ENCODE assay signal across 11 mouse cellular contexts in genomic region chr2:94045411-94046090, GRCm38 (mm10). TPM values are rescaled to one million over a fixed set of nuclear protein-coding genes. Genes with fewer than 3 reads are reported as not detected.
DNase-seq lines count a peak whose midpoint lies in the region; ATAC-seq and TF ChIP-seq lines count a peak whose summit lies in the region.
"Had no signal": no experiment of that assay in that cellular context is flagged by ENCODE, and none has a peak within 500 bp of the region (broad histone marks: within the 10 kb centered on the region; RNA-seq: fewer than 3 reads in every experiment).

No protein-coding gene starts in this region.

- no peak for ATAC-seq in hindbrain, embryonic 14.5 days (ENCODE audit: low FRiP score)
- no peak for ATAC-seq in hindbrain, embryonic 16.5 days
- peak; percentile 94 for ATAC-seq in Patski
- peak; percentile 36; the same call in 1 of the 2 replicates for ATAC-seq in intestine, postnatal 0 days
- ATAC-seq: midbrain, embryonic 13.5 days had no signal

- TF ChIP-seq CTCF in Patski (IDR thresholded peaks at IDR 0.05): no peak
- no peak for TF ChIP-seq CTCF in embryonic fibroblast, embryonic 13.5 days (IDR thresholded peaks at IDR 0.05; ENCODE audit: borderline replicate concordance, insufficient read depth, low read length)
- no peak for TF ChIP-seq CTCF in intestine, postnatal 0 days (IDR thresholded peaks at IDR 0.05; ENCODE audit: low read depth)

- H3K27ac ChIP-seq in hindbrain, embryonic 14.5 days: 0 out of 2 replicates have a peak overlapping the region, but pooled peaks have one; percentile 20
- no peak overlapping the region for H3K27ac ChIP-seq in hindbrain, embryonic 16.5 days (ENCODE audit: low read depth, low read length)
- H3K27ac ChIP-seq in embryonic fibroblast, embryonic 13.5 days (ENCODE audit: insufficient read depth, low read length): peak overlapping the region; percentile 37; the same call in 1 of the 2 replicates
- no peak overlapping the region for H3K27ac ChIP-seq in intestine, postnatal 0 days (ENCODE audit: low read depth, low read length)
- H3K27ac ChIP-seq: limb, embryonic 13.5 days had no signal

- peaks cover 39% of the 10 kb centered on the region for H3K4me1 ChIP-seq in hindbrain, embryonic 14.5 days (replicated peaks; ENCODE audit: control insufficient read depth, insufficient read depth, low read length)
- peaks cover 31% of the 10 kb centered on the region for H3K4me1 ChIP-seq in hindbrain, embryonic 16.5 days (ENCODE audit: control insufficient read depth, insufficient read depth, low read depth, low read length)
- peaks cover 22% of the 10 kb centered on the region for H3K4me1 ChIP-seq in embryonic fibroblast, embryonic 13.5 days (ENCODE audit: control insufficient read depth, insufficient read depth, low read length)
- H3K4me1 ChIP-seq in intestine, postnatal 0 days (replicated peaks; ENCODE audit: control insufficient read depth, insufficient read depth, low read length): peaks cover 5% of the 10 kb centered on the region; the same call in 1 of the 2 replicates

- WGBS in hindbrain, embryonic 14.5 days: 75% methylated on average over 6 of the region's 6 CpGs
- WGBS in hindbrain, embryonic 16.5 days: 57% methylated on average over 6 of the region's 6 CpGs
- 34% methylated on average over 6 of the region's 6 CpGs for WGBS in intestine, postnatal 0 days

- H3K27me3 ChIP-seq in hindbrain, embryonic 14.5 days (ENCODE audit: control insufficient read depth, insufficient read depth, low read length): no peaks in the 10 kb centered on the region
- H3K27me3 ChIP-seq in hindbrain, embryonic 16.5 days (replicated peaks; ENCODE audit: control insufficient read depth, insufficient read depth, low read length): no peaks in the 10 kb centered on the region
- no peaks in the 10 kb centered on the region for H3K27me3 ChIP-seq in Patski
- H3K27me3 ChIP-seq in intestine, postnatal 0 days (replicated peaks; ENCODE audit: control insufficient read depth, insufficient read depth, low read length): no peaks in the 10 kb centered on the region
- H3K27me3 ChIP-seq: limb, embryonic 13.5 days; midbrain, embryonic 13.5 days had no signal

- no peak for DNase-seq in hindbrain, embryonic 14.5 days (ENCODE audit: low spot score)
- DNase-seq in Patski (ENCODE audit: low read depth, low spot score): peak; percentile 82
- DNase-seq in kidney, adult 9 months: no peak
- DNase-seq in kidney, postnatal 4 days: no peak
- DNase-seq: kidney, postnatal 36 days; right cerebral cortex, postnatal 4 days had no signal

- POLR2A ChIA-PET in Patski (lab: Charles Lee): interaction anchor here (0.6 kb wide), 1 partner anchor 261 kb away, joined by 3 read pairs; no protein-coding TSS in a partner anchor

- TF ChIP-seq POLR2A in embryonic fibroblast, embryonic 13.5 days (IDR thresholded peaks at IDR 0.05; ENCODE audit: low read depth, low read length): no peak

- no peak overlapping the region for H3K4me3 ChIP-seq in hindbrain, embryonic 14.5 days (replicated peaks; ENCODE audit: low read length)
- no peak overlapping the region for H3K4me3 ChIP-seq in hindbrain, embryonic 16.5 days (ENCODE audit: low read length)
- H3K4me3 ChIP-seq in embryonic fibroblast, embryonic 13.5 days (ENCODE audit: insufficient read depth, low read length): no peak overlapping the region
- H3K4me3 ChIP-seq in intestine, postnatal 0 days (ENCODE audit: low read depth, low read length): no peak overlapping the region
- H3K4me3 ChIP-seq: limb, embryonic 13.5 days; midbrain, embryonic 13.5 days had no signal

- CTCF ChIA-PET in Patski (lab: Charles Lee): interaction anchor here (1.5 kb wide), 2 partner anchors 9 to 10 kb away, joined by 4 to 6 read pairs; no protein-coding TSS in a partner anchor

- H3K9ac ChIP-seq in hindbrain, embryonic 14.5 days: no peak overlapping the region
- no peak overlapping the region for H3K9ac ChIP-seq in hindbrain, embryonic 16.5 days (ENCODE audit: low read depth, low read length)
- H3K9ac ChIP-seq in intestine, postnatal 0 days (ENCODE audit: low read depth, low read length): no peak overlapping the region
- H3K9ac ChIP-seq: limb, embryonic 13.5 days; midbrain, embryonic 13.5 days had no signal

- no peaks in the 10 kb centered on the region for H3K9me3 ChIP-seq in hindbrain, embryonic 14.5 days (ENCODE audit: control insufficient read depth, low read length)
- H3K9me3 ChIP-seq in hindbrain, embryonic 16.5 days (ENCODE audit: control insufficient read depth, low read length): no peaks in the 10 kb centered on the region
- no peaks in the 10 kb centered on the region for H3K9me3 ChIP-seq in intestine, postnatal 0 days (ENCODE audit: control insufficient read depth)
- H3K9me3 ChIP-seq: limb, embryonic 13.5 days; midbrain, embryonic 13.5 days had no signal

- in situ Hi-C loops in Patski (cut with MboI; ENCODE audit: low pct_unique_long_range_greater_than_20kb): no loop called here

- H3K36me3 ChIP-seq in hindbrain, embryonic 14.5 days (replicated peaks; ENCODE audit: control insufficient read depth, insufficient read depth): 0 out of 2 replicates have a peak, but pooled peaks cover 4% of the 10 kb centered on the region
- no peaks in the 10 kb centered on the region for H3K36me3 ChIP-seq in hindbrain, embryonic 16.5 days (ENCODE audit: control insufficient read depth, insufficient read depth, low read length)
- no peaks in the 10 kb centered on the region for H3K36me3 ChIP-seq in intestine, postnatal 0 days (ENCODE audit: control insufficient read depth, insufficient read depth)
- H3K36me3 ChIP-seq: midbrain, embryonic 13.5 days had no signal

- H3K4me2 ChIP-seq in hindbrain, embryonic 14.5 days (replicated peaks): no peak overlapping the region
- no peak overlapping the region for H3K4me2 ChIP-seq in hindbrain, embryonic 16.5 days (ENCODE audit: low read length)
- no peak overlapping the region for H3K4me2 ChIP-seq in intestine, postnatal 0 days (replicated peaks; ENCODE audit: low read depth)
- H3K4me2 ChIP-seq: limb, embryonic 13.5 days; midbrain, embryonic 13.5 days had no signal

RNA-seq across cellular contexts. Expression of gene Alkbh3, which starts 34.9 kb away (rescaled TPM):
- 43.2 and 52.6 TPM in 2 replicates for polyA plus RNA-seq in hindbrain, embryonic 14.5 days (2014; fragmentation: Nextera tagmentation; extraction: Ambion mirVana)
- 43.6 and 44.7 TPM in 2 replicates for polyA plus RNA-seq in hindbrain, embryonic 16.5 days (2015; fragmentation: Nextera tagmentation; extraction: Ambion mirVana)
- 35.1 TPM for polyA plus RNA-seq in Patski (2021)
- polyA plus RNA-seq in embryonic fibroblast, embryonic 13.5 days (2011; ENCODE audit: insufficient read length, low read depth, missing spikeins): 47.0 and 51.7 TPM in 2 replicates
- 58.8 and 63.2 TPM in 2 replicates for polyA plus RNA-seq in intestine, postnatal 0 days (2015; fragmentation: Nextera tagmentation; extraction: Ambion mirVana)

RNA-seq across cellular contexts. Expression of gene Gm27027, which starts 49.4 kb away (rescaled TPM):
- polyA plus RNA-seq in hindbrain, embryonic 14.5 days (2014; fragmentation: Nextera tagmentation; extraction: Ambion mirVana): not detected in 2 replicates
- not detected in 2 replicates for polyA plus RNA-seq in hindbrain, embryonic 16.5 days (2015; fragmentation: Nextera tagmentation; extraction: Ambion mirVana)
- not detected for polyA plus RNA-seq in Patski (2021)
- not detected in 2 replicates for polyA plus RNA-seq in embryonic fibroblast, embryonic 13.5 days (2011; ENCODE audit: insufficient read length, low read depth, missing spikeins)
- polyA plus RNA-seq in intestine, postnatal 0 days (2015; fragmentation: Nextera tagmentation; extraction: Ambion mirVana): not detected in 2 replicates
- polyA plus RNA-seq: limb, embryonic 13.5 days; midbrain, embryonic 13.5 days had no signal

Comparison
In these comparisons a context has a peak if more than half of its experiments do, and no peak if none do; other contexts are left out.
1. H3K27ac ChIP-seq: peak in hindbrain, embryonic 14.5 days (single experiment) and embryonic fibroblast, embryonic 13.5 days (single experiment); none in hindbrain, embryonic 16.5 days (single experiment) and intestine, postnatal 0 days (single experiment).
2. ATAC-seq: peak in Patski (single experiment) and intestine, postnatal 0 days (single experiment); none in hindbrain, embryonic 14.5 days (single experiment) and hindbrain, embryonic 16.5 days (single experiment).